Mouse (Mus musculus) right cerebral cortex, postnatal 36 days (tissue): ENCODE results near the gene Galns.

Experiments
- DNase-seq, 2 experiments: peaks; one replicate each; pipeline ENCODE4 v3.0.0; 2022; ENCODE audit warnings: low spot score in 2 of 2, mixed read lengths in 1 of 2

Galns gene

DNA sequence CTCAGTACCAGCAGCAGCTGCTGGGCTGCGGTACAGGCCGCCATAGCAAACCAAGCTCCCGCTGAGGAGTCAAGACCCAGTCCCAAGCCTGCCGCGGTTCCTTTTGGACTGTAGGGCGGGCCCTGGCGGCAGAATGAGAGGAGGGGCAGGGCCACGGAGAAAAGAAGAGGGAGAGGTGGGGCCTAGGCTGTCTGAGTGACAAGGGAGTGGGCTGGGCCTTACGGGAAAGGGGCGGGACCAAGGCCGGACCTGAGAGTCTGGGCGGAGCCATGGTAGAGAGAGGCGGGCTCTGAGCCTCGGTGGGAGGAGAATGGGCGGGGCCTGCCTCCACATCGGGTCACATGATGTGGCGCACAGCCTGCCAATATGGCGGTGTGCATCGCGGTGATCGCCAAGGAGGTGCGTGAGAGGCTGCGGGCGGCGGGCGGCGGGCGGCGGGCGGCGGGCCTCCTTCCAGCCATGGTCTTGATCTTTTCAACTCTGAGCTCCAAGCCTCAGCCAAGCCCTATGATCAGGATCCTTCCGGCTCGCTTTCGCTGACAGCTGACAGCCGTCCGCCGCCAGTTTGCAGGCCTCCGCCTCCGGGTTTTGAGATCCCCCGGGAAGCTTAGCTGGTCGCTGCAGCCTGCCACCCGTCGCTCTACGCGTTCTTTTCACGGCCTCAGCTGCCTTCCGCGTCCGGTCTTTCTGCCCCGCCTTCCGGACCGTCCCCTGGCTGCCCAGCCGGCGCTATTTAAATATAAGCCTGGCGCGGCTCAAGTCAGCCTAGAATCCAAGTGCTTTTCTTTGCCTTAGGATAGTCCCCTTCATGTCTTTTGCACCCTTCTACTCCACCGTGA lies at the start of gene Galns, which contains the start of gene Trappc2l:
Galns (minus strand) TSS at position 169 of the 839 bp plus-strand sequence.
Trappc2l (plus strand) TSS at position 346 of the 839 bp plus-strand sequence.
- DNase-seq, result peak; percentile 93 to 95

DNA sequence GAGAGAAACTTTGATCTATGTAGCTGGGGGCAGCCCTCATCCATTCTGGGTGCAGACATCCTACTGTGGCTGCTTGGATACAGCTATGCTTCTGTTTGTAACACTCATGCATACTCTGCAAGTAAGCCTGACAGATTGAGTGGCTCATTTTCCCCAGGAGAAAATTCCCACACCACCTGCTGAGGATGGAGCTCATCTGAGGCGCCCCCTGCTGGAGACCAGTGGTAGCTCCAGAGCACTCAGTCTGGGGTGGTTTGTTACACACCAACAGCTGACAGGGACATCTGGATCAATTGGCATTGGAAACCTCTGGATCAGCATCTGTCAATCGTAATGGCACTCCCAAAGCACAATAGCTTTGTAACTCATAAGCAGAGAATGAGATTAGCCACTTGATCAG lies 48.8 kb upstream of the Galns start:
- DNase-seq, result no peak

DNA sequence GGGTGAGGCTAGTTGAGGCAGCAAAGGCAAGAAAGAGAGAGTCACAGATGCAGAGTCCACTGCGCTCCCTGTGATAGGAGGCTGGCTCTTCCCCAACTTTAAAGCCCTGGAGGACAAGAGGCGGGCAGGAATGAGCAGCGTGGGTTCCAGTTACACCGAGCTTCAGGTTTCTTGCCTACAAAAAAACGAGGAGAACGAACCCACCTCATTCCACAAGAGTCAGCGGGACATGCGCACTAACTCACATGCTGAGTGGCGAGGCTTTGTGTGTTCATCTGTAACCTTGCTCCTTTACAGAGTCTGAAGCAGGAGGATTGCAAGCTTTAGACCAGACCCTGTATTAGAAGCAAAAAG lies 47.5 kb upstream of the Galns start:
- no peak for DNase-seq

DNA sequence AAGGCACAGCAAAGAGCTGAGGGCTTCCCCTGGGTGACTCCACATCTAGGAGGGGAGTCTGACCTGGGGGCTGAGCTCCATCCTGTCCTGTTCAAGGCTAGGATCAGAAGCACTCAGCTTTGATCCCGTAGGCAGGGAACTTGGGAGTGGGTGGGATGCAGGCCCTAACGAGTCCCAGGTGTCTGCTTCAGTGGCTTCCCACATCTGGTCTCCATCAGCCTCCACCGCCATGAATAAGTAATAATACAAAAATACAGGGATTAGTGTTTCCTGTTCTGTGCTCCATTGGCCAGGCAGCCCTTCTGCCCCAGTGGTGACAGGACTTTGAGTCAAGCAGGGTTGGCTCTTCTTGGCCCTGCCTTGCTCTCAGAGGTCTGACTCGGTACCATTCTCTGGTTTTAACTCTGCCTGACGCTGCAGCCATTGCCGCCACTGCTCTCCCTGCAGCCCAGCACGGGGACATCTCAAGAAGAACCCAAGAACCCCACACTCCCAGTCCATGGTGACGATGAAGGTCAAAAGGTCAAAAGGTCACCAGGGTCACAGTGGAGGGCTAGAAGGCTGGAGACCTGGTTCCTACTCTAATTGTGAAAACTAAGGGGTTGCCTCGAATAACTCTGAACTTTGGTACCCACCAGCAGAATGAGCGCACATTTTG lies 47.0 kb upstream of the Galns start:
- DNase-seq, result no peak

DNA sequence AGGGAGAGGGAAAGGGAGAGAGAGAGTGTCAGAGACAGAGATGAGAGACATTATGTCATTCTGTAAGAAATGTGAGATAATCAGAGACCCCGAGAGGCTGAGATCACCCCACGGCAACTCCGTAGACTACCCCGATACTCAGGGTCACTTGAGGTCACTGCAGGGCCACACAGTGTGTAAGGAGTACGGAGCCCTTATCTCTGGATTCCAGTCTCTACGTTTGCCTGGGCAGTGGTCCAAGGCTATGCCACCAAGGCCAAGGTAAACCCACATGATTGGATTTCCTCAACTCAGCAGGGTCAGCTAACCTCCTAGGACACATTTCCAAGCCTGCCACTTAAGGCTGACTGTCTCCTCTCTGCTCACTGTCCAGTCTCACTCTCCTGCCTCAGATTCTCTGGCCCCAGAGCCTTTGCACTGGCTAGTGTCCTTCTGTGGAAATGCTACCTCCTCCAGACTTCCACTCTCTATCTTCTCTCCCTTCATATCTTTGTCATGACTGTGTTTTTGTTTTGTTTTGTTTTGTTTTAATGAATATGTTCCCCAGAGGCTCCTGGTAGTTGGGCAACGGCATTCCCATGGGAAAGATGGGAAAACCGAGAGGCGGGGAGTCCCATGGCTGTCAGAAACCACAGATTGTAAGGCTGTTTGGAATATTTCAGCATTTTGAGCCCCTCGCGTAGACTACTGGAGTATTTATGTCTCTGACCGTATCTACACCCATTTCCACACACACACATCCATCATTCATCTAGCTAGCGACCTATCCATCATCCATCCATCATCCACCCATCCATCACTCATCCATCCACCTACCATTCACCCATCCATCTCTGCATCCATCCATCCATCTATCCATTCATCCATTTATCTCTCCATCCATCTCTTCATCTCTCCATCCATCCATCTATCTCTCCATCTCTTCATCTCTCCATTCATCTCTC lies 45.1 kb upstream of the Galns start:
- DNase-seq, result no peak

DNA sequence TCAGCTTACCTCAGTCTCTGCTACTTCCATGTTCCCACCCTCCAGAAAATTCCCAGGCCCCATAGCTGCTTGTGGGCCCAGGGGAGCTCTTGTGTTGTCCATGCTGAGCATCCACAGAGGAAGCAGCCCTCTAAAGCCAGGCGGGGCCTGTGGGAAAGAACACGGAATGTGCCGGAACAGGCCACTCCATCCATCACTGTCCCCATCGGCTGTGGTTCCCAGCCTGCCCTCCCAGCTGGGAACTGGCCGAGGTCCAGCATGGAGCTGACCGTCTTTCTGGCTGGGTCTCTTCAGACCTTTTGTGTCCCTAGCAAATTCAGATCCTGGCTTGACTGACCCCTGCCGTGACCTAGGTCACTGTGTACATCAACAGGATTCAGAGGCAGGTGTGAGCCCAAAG lies 43.5 kb upstream of the Galns start:
- no peak for DNase-seq

DNA sequence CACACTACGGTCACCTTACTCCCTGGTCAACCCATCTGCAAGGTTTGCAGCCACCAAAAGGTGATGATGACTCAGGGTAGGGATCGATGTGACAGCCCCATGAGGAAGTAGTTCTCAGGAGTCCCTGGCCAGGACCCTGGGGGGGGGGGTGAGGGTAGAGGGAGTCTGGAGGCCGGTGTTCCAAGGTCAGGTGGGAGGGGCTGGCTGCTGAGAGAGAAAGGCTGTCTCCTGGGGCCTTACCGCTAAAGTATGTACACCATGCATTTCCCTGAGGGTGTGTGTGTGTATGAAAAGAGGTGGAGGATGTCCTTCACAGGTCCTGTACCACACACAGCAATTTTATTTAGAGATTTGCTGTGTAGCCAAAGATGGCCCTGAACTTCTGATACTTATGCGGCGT lies 41.4 kb upstream of the Galns start:
- no peak for DNase-seq

DNA sequence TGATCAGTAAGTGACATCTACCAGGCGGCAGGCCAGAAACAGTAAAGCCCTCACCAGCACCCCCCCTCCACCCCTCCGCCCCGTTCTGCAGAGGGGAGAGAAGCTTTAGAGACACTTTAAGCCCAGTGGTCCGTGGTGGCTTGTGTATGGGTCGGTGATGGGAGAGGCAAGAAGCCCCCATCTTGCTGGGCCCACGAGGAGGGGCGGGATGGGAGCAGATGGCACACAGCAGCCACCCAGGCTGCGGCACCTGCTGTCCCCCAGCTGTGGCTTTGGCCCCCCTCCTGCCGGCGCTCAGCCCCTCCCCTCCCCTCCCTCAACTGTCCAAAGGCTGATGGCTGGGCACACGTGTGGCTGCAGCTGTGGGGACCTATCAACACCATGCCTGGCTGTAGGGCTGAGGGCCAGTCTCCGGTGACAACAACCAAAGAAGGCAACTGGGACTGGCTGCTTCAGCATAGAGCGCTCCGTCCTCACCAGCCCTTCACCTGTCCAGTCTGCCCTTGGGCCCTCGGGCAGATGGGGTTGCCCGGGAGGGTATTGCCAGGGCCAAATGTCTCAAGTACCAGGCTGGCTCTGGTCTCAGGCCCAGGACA lies 40.2 kb upstream of the Galns start:
- DNase-seq, result no peak

DNA sequence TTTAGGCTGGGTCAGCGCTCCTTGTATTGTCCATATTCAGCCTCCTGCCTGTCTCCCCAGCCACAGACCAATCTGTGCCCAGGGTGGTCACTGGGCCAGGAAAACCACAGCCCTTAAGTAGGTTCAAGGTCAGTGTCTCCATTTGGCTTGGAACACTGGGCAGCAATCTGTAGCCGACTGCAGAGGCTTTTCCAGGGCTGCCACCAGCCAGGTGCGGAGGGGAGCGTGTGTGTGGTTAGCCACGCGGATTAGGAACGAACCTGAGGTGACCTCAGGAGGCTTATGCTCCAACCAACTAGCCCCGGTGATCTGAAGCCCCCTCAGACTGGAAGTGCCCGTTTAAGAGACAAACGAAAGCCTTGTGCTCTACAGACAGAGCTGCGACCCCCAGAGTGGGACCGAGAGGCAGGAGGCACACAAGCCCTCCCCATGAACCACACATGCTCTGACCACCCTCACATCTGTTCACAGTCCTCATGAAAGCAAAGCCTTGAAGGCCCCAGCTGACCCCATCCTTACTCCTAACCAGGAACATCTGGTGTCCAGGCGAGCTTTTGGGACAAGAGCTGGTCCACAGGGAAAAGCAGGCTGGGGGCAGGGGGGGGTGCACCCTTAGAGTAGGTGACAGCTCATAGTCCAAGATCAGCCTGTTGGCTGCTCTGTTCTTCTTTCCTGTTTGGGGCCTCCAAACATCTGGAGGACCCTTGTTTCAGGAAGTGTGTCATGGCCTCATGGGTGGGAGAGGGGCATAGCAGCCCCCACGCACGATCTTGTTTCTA lies 37.1 kb upstream of the Galns start:
- no peak for DNase-seq

DNA sequence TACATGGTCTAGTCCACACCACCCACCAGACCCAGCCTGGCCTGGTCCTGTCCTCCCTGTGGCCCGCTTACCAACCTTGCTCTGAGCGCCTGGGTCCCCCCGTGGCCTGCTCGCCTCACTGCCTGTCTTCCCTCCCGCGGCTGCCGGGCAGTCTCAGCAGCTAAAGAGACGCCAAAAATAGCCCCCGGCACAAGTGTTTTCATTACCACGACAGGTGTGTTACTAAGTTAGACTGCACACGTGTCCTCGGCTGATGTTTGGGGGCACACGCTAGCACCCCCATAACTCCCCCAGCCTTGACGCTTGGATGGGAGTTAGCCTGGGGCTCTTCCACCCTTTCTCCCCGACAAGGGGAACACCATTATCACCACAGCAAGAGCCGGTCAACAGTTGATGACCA lies 35.1 kb upstream of the Galns start:
- DNase-seq, result no peak

DNA sequence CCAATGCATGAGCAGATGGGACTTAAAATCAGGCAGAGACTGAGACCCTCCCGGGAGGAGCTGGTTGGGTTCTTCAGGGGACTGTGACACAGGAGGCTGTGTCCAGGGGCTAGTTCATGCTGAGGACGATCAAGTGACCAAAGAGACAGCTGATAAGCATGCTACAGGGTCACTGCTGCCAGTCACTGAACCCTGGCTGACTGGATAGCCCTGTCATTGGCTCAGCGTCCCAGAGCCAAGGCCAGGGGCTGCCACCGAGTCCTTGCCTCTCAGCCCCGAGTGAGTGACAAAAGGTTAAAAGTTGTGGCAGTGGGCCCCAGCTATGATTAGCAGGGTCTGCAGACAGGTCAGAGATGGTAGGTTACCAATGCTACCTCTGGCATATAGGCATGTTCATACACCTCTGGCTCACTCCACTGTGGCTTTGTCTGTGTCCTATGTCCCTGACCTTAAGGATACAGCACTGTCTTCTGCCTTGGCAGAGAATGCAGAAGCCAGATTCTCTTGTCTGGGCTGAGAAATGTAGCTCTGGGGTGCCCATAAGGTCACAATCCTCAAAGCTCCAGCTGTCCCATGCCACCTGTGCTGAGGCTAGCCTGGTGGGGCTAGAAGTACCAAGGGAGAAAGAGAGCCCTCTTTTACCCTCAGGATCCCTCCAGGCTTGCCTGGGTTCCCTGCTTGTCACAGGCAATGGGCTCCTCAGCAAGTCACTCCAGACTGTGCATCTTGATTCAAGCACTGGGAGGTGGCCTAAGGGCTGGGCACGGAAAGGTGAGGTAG lies 33.1 kb upstream of the Galns start:
- DNase-seq, result no peak

DNA sequence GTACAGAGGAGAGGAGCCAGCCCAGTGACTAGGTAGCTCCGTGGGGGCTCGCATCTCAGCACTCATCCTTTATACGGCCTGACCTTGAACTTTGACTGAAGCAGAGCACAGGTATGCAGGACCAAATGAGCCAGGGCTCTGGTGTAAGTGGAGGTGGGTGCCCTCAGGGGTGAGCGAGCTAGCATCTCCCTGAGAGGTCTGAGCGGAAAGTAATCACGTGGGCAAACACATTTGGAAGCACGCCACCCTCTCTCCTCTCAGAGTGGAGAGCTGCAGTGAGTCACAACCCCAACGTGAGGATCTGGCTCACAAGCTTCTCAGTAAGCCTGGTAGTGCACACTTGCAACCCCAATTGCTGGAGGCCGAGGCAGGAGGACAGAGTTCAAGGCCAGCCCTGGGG lies 30.8 kb upstream of the Galns start:
- DNase-seq, result peak; percentile 48 to 65

DNA sequence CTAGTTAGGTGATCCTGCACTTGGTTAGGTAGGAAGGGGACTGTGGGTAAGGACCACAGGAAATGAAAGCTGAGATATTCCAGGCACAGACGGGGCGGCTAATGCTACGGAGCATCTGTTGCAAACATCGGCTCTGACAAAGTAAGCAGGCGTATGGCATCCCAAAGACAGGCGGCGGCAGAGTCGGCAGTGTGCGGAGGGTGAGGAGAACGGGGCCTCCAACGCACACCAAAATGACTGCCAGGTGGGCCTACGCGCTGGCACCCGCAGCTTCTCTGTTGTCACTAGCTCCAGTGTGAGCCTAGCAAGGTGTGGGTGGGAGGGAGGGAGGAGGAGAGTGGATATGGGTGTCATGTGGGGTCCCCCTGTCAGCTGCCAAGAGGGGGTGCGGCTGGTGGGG lies 30.1 kb upstream of the Galns start:
- peak; percentile 77 to 81 for DNase-seq

DNA sequence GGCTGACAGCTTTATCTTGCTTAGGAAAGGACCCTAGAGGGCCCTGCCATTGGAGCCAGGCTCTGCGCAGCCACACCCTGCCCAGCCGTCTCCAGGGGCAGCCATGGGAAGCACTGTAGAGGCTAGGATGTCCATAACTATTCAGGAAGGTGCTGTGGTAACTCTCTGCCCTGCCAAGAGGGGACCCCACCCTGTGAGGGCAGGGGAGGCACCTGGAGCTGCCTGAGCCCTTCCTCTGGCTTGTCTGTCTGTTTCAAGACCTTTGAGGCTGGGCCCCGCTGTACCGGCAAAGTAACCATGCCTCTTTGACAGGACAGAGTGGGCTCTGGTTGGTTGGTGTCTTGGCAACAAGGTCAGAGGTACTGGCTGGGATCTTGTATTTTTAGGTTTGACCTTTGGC lies 29.6 kb upstream of the Galns start:
- DNase-seq, result no peak

DNA sequence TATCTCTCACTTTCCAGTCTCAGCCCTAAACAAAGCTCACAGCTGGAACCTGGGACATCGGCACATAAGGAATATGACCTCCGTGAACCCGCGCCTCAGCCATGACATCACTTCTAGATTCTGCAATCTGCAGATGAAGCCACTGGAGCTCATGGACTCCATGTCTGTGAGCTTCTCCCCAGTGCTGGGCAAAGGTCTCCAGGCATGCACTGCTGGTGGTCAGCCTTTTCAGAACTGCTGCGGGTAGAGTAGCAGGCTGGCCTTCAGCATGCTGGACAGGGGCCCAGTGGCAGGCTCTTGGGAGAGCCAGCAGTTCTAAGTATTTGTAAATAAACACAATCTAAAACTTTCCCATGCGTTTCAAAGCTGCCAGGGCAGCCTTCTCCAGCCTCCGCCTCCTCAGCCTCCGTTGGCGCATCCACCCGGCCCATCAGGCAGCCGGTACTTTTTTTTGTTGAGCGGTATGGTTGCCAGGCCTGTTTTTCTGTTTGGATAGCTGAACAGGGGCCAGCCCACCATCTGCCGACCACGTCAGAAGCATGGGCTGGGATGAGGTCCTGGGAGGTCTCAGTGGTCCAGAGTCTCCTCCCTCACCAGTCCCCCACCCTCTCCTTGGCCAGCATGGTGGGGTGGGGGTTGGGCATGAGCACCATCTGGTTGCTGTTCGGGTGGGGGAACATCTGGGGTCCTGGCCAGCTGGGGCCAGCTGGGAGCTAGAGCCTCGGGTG lies 28.4 kb upstream of the Galns start:
- DNase-seq, result no peak

DNA sequence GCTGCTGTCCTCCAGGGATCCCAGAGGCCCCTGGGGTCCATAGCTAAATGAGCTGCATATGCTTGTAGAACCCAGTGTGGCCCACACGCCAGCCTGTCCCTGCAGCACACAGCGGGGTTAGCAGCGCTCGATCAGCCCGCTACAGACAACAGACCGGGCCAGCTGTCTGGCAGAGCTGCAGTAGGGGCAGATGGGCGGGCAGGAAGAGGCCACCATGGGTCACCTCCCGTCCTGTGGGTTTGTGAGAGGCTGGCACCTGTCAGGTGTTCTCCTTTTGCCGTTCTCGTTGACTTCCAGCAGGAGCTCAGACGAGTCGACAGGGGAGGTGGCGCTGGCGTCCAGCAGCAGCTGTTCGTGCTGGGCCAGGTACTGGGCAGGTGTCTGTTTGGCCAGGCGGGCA lies 27.3 kb upstream of the Galns start:
- no peak for DNase-seq

DNA sequence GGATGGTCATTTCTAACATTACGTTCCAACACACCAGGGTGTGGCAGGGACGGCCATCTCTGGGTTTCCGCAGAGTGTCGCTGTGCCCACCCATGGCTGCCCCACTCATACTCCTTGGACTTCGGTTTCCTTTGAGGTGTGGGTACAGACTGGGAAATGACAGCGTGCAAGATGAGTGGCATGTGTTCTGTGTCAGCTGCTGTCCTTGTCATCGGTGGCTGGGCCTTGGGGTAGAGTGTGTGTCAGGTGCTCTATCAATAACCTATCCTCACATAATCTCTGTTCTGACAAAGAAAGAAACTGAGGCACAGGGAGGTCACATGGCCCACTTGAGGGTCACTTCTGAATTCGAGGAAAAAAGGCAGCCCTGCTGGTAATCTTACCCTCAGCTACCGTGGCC lies 26.0 kb upstream of the Galns start:
- no peak for DNase-seq

DNA sequence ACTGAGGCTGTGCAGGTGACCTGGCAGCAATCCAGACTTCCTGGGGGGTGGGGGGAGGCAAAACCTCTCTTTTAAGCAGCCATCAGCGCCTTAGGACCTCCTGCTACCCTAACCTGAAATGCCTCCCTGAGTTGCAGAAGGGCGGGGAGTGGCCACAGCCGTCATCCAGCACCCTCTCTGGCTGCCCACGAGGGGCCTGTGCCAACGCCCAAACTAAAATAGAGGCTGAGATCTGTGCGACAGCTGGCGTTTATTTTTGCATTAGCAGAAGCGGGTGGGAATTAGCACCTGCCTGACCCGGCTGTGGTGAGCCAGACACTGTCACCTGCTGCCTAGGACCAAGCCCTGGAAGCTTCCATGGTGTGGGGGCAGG lies 25.5 kb upstream of the Galns start:
- DNase-seq, result peak in 1 of 2 experiments; percentile 54
